Mouse (Mus musculus): ENCODE data around the gene Adgrg3. TPM values are rescaled to one million over a fixed set of nuclear protein-coding genes. Genes with fewer than 3 reads are reported as not detected.
A peak's percentile ranks its signal among the peaks of the same experiment; 100 is the strongest.
"Not testable (repeated sequence)": the region's sequence is repeated elsewhere in the genome, so short reads cannot be mapped to it uniquely, and the experiment has no call there.

The Adgrg3 gene
- polyA plus RNA-seq, 1 experiment, result 0.16 TPM

DNA sequence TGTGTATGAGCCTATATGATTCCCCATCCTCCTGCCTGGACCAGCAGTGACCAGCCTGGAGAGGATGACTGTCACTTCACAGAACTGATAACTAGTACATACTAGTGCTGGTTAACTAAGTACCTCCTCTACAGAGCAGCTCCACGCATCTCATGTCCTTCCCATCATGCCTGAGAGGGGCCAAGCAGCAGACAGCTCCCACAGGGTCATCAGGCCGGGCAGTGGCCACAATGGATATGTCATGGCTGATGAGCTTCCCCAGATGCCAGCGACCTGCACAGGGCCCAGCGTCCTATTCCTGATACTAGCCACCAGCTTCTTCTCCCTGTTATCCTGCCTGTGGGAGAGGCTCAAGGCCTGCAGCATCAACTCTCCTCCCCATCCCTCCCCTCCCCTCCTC lies 808 bp upstream of the Adgrg3 start:
- no peaks in the 10 kb centered on the region; the same call in 1 of the 2 replicates for H3K4me1 ChIP-seq (ENCODE audit: control insufficient read depth, insufficient read depth, low read length)
- 70% methylated on average over 4 of the region's 4 CpGs for WGBS
- no peak for DNase-seq
- H3K27ac ChIP-seq (ENCODE audit: insufficient read depth, low read length), result no peak overlapping the region
- H3K4me3 ChIP-seq (replicated peaks; ENCODE audit: insufficient read depth, low read depth, low read length), result no peak overlapping the region
- no peaks in the 10 kb centered on the region for H3K27me3 ChIP-seq (ENCODE audit: control insufficient read depth, insufficient read depth, low read length)
- TF ChIP-seq CTCF (IDR thresholded peaks at IDR 0.05; ENCODE audit: borderline replicate concordance, insufficient read depth, low read depth, low read length), result no peak
- TF ChIP-seq POLR2A (IDR thresholded peaks at IDR 0.05; ENCODE audit: borderline replicate concordance, insufficient read depth, low read length), result no peak

DNA sequence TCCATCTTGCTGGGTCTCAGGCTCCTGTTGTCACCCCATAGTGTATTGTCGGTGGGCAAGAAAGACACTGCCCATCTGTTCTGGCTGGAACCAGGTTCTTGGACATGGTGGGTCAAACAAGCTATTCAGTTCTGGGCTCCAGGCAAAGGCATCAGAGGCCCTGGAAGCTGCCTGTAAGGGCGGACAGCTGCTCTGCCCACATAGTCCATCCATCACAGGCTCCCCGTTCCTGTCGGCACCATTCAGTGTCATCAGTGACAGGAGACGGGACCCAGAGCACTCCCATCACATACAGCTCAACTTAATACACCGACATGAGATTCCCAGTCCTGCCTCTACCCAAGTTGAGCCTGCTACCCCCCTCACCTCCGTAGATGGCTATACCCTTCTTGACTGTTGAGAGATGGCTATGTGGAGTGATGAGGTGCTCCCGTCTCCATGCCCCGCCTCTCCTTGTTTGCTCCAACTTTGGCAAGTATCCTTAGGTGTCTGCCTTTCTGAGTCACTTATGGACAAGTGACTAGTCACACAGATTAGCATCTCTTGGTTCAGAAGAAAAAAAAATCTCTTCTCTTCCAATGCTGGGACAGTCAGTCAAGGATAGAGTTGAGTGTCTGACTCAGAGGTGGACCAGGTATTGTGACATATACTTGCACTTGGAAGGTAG lies 610 bp downstream of the Adgrg3 start:
- no peak overlapping the region for H3K4me3 ChIP-seq (replicated peaks; ENCODE audit: insufficient read depth, low read depth, low read length)
- H3K4me1 ChIP-seq (ENCODE audit: control insufficient read depth, insufficient read depth, low read length), result no peaks in the 10 kb centered on the region
- TF ChIP-seq POLR2A (IDR thresholded peaks at IDR 0.05; ENCODE audit: borderline replicate concordance, insufficient read depth, low read length), result no peak
- TF ChIP-seq CTCF (IDR thresholded peaks at IDR 0.05; ENCODE audit: borderline replicate concordance, insufficient read depth, low read depth, low read length), result no peak
- DNase-seq, result no peak
- H3K27me3 ChIP-seq (ENCODE audit: control insufficient read depth, insufficient read depth, low read length), result no peaks in the 10 kb centered on the region
- 75% methylated on average over 9 of the region's 9 CpGs for WGBS
- H3K27ac ChIP-seq (ENCODE audit: insufficient read depth, low read length), result no peak overlapping the region

DNA sequence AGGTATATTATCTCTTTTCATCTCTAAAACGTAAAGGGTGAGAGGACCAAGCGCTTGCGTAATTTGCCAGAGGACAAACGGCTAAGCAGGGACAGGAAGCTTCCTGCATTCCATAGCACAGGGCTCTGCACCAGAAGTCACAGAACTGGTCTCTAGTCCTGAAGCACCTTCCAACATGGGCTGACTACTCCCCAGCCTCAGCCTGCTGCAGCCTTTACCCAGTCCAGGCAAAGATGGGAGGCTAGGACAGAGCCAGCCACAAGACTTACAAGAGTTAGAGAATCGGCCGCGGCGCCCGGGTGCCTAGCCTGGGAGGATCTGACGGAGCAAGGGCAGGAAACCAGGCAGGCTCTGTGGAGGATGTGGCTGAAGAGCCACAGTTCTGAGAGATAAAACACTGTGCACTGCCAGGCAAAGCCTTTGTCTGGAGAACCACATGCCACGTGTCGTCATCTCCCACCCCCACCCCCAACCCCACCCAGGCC lies 2.8 kb downstream of the Adgrg3 start:
- TF ChIP-seq POLR2A (IDR thresholded peaks at IDR 0.05; ENCODE audit: borderline replicate concordance, insufficient read depth, low read length), result no peak
- TF ChIP-seq CTCF (IDR thresholded peaks at IDR 0.05; ENCODE audit: borderline replicate concordance, insufficient read depth, low read depth, low read length), result no peak
- 68% methylated on average over 12 of the region's 12 CpGs for WGBS
- Histone ChIP-seq H3K4me3 (replicated peaks; ENCODE audit: insufficient read depth, low read depth, low read length) (no peak overlapping the region), H3K4me1 (ENCODE audit: control insufficient read depth, insufficient read depth, low read length) (no peaks in the 10 kb centered on the region), H3K27ac (ENCODE audit: insufficient read depth, low read length) (no peak overlapping the region), H3K27me3 (ENCODE audit: control insufficient read depth, insufficient read depth, low read length) (no peaks in the 10 kb centered on the region)
- no peak for DNase-seq

DNA sequence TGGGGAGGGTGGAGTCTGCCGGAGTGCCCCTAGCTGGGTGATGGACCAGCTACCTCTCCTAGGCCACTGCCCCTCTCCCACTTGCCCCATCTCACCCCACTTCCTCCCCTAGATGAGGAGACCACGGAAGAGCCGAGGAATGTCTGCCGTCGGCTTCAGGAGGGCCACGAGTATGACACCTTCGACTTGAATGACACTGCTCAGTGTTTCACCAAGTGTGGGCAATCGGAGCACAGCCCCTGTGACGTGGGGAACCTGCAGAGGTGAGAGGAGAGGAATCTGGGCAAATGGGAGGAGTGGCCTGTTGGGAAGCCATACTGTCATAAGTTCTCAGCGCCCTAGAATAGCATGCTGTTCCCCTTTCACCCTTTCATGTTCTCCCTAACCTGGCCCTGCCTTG lies 3.3 kb downstream of the Adgrg3 start:
- Histone ChIP-seq H3K4me3 (replicated peaks; ENCODE audit: insufficient read depth, low read depth, low read length) (no peak overlapping the region), H3K27me3 (ENCODE audit: control insufficient read depth, insufficient read depth, low read length) (no peaks in the 10 kb centered on the region), H3K27ac (ENCODE audit: insufficient read depth, low read length) (no peak overlapping the region), H3K4me1 (ENCODE audit: control insufficient read depth, insufficient read depth, low read length) (no peaks in the 10 kb centered on the region)
- no peak for DNase-seq
- TF ChIP-seq CTCF (IDR thresholded peaks at IDR 0.05; ENCODE audit: borderline replicate concordance, insufficient read depth, low read depth, low read length) (no peak), POLR2A (IDR thresholded peaks at IDR 0.05; ENCODE audit: borderline replicate concordance, insufficient read depth, low read length) (no peak)
- 85% methylated on average over 10 of the region's 10 CpGs for WGBS

DNA sequence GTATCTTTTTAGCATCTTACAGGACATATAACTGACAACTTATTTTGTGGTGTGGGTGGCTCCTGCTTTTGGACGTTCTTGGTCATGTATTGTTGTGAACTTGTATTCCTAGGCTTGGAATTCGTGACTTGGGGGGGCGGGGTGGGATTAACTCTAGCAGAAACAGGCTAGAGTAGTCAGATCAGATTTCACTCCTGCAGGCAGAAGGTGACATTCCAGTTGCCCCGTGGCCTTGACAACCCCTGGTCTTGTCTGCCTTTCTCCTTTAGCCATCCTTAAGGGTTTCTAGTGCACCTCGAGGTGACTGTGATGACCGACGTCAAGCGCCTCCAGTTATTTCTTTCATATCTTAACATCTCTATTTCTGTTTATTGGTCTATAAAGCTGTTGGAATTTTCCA lies 5.7 kb downstream of the Adgrg3 start:
- no peak overlapping the region for H3K27ac ChIP-seq (ENCODE audit: insufficient read depth, low read length)
- no peaks in the 10 kb centered on the region for H3K27me3 ChIP-seq (ENCODE audit: control insufficient read depth, insufficient read depth, low read length)
- DNase-seq, result no peak
- no peaks in the 10 kb centered on the region for H3K4me1 ChIP-seq (ENCODE audit: control insufficient read depth, insufficient read depth, low read length)
- no peak overlapping the region for H3K4me3 ChIP-seq (replicated peaks; ENCODE audit: insufficient read depth, low read depth, low read length)
- TF ChIP-seq POLR2A (IDR thresholded peaks at IDR 0.05; ENCODE audit: borderline replicate concordance, insufficient read depth, low read length), result no peak
- TF ChIP-seq CTCF (IDR thresholded peaks at IDR 0.05; ENCODE audit: borderline replicate concordance, insufficient read depth, low read depth, low read length), result no peak
- WGBS, result 31% methylated on average over 8 of the region's 8 CpGs

DNA sequence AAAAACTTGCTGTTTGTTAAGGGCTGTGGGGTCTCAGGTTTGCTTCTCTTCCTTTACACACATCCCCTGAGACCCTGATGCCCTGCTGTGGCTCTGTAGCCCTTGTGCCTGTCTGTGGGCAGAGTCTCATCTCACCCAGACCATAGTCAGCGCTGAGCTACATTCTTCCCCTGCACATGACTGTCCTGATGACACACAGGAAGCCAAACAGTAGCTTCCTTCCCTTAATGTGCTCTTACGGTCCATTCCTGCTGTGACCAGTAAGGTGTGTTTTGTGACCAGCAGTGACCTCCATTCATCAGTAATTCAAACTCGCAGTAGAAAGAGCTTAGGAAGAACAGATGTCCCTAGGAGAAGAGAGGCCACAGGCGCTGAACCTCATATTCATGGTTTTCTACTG lies 6.9 kb downstream of the Adgrg3 start:
- WGBS, result 80% methylated on average over 4 of the region's 4 CpGs
- Histone ChIP-seq H3K4me3 (replicated peaks; ENCODE audit: insufficient read depth, low read depth, low read length) (no peak overlapping the region), H3K27ac (ENCODE audit: insufficient read depth, low read length) (no peak overlapping the region), H3K27me3 (ENCODE audit: control insufficient read depth, insufficient read depth, low read length) (no peaks in the 10 kb centered on the region), H3K4me1 (ENCODE audit: control insufficient read depth, insufficient read depth, low read length) (no peaks in the 10 kb centered on the region)
- TF ChIP-seq POLR2A (IDR thresholded peaks at IDR 0.05; ENCODE audit: borderline replicate concordance, insufficient read depth, low read length) (no peak), CTCF (IDR thresholded peaks at IDR 0.05; ENCODE audit: borderline replicate concordance, insufficient read depth, low read depth, low read length) (no peak)
- DNase-seq, result no peak

DNA sequence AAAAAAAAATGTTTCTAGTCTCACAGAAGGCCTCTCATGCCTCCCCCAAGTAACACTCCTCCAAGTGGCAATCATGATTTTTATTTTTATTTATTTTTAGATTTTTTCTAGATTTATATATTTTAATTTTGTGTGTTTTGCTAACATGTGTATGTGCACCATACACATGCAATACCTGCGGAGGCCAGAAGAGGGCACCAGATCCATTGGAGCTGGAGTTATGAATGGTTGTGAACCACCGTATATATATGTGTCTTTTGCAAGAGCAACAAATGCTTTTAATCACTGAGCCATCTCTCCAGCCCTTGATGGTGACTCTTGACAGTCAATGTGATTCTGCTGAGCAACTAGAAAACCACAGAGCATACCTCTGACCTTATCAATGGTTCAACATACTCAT lies 7.9 kb downstream of the Adgrg3 start:
- TF ChIP-seq POLR2A (IDR thresholded peaks at IDR 0.05; ENCODE audit: borderline replicate concordance, insufficient read depth, low read length) (no peak), CTCF (IDR thresholded peaks at IDR 0.05; ENCODE audit: borderline replicate concordance, insufficient read depth, low read depth, low read length) (peak; percentile 46; the same call in 1 of the 2 replicates)
- DNase-seq, result no peak
- Histone ChIP-seq H3K27me3 (ENCODE audit: control insufficient read depth, insufficient read depth, low read length) (no peaks in the 10 kb centered on the region), H3K4me1 (ENCODE audit: control insufficient read depth, insufficient read depth, low read length) (no peaks in the 10 kb centered on the region), H3K27ac (ENCODE audit: insufficient read depth, low read length) (no peak overlapping the region), H3K4me3 (replicated peaks; ENCODE audit: insufficient read depth, low read depth, low read length) (no peak overlapping the region)
- 70% methylated on average over 2 of the region's 2 CpGs for WGBS

DNA sequence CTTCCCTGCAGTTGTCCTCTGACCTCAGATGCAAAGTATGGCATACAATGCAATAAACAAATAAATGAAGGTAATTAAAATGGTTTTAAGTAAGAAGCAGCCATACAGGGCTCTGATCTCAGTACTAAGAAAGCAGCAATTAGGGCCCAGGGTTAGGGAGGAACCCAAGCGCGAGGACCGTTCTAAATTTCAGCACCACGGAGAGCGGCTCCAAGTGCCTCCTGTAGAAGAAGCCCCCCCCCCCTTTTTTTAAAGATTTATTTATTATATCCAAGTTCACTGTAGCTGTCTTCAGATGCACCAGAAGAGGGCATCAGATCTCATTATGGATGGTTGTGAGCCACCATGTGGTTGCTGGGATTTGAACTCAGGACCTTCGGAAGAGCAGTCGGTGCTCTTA lies 10.9 kb downstream of the Adgrg3 start:
- H3K4me3 ChIP-seq (replicated peaks; ENCODE audit: insufficient read depth, low read depth, low read length); H3K27ac ChIP-seq (ENCODE audit: insufficient read depth, low read length); H3K4me1 ChIP-seq (ENCODE audit: control insufficient read depth, insufficient read depth, low read length); DNase-seq; H3K27me3 ChIP-seq (ENCODE audit: control insufficient read depth, insufficient read depth, low read length): not testable (repeated sequence)
- 56% methylated on average over 7 of the region's 7 CpGs for WGBS

Measured in cerebellum, adult 2 months (tissue).